Mouse (Mus musculus) lung, postnatal 14 days (tissue): ENCODE data around the gene Tpsg1.

ENCODE experiments used
- DNase-seq: peaks from one replicate; pipeline ENCODE4 v3.0.0; 2021

Tpsg1 gene

GRCm38 (mm10) chr17:25368973-25369372 is at the start of gene Tpsg1:
Gene Tpsg1 (plus strand): TSS chr17:25369273.
- no peak for DNase-seq

GRCm38 (mm10) chr17:25320819-25321218 is 48.3 kb upstream of the Tpsg1 start:
- DNase-seq, result no peak

- DNase-seq, result no peak
Measured at GRCm38 (mm10) chr17:25322930-25323329, 46.1 kb upstream of the Tpsg1 start.

GRCm38 (mm10) chr17:25332321-25332720 is 36.8 kb upstream of the Tpsg1 start:
- no peak for DNase-seq

GRCm38 (mm10) chr17:25333943-25334342 is 35.1 kb upstream of the Tpsg1 start:
- peak; percentile 51 for DNase-seq

- DNase-seq, result no peak
Measured at GRCm38 (mm10) chr17:25338218-25338617, 30.9 kb upstream of the Tpsg1 start.

GRCm38 (mm10) chr17:25340003-25340402 is 29.1 kb upstream of the Tpsg1 start:
- no peak for DNase-seq

- DNase-seq, result no peak
Measured at GRCm38 (mm10) chr17:25341490-25341889, 27.6 kb upstream of the Tpsg1 start.

- no peak for DNase-seq
Measured at GRCm38 (mm10) chr17:25345462-25345861, 23.6 kb upstream of the Tpsg1 start, which contains the start of gene Tpsab1. Gene Tpsab1 (minus strand): TSS chr17:25345562.

GRCm38 (mm10) chr17:25361291-25361690 is 7.8 kb upstream of the Tpsg1 start:
- no peak for DNase-seq

GRCm38 (mm10) chr17:25363726-25364125 is 5.3 kb upstream of the Tpsg1 start:
- peak; percentile 25 for DNase-seq

GRCm38 (mm10) chr17:25366005-25366404 is 3.1 kb upstream of the Tpsg1 start, which contains the start of gene Tpsb2:
Gene Tpsb2 (plus strand): TSS chr17:25366305.
- DNase-seq, result no peak

- no peak for DNase-seq
Measured at GRCm38 (mm10) chr17:25372491-25372890, 3.4 kb downstream of the Tpsg1 start.

GRCm38 (mm10) chr17:25374011-25374410 is 4.9 kb downstream of the Tpsg1 start:
- peak; percentile 44 for DNase-seq

GRCm38 (mm10) chr17:25394526-25394925 is 25.5 kb downstream of the Tpsg1 start:
- DNase-seq, result no peak

- peak; percentile 84 for DNase-seq
Measured at GRCm38 (mm10) chr17:25397804-25398519, 28.9 kb downstream of the Tpsg1 start.

- no peak for DNase-seq
Measured at GRCm38 (mm10) chr17:25398520-25398838, 29.4 kb downstream of the Tpsg1 start.

GRCm38 (mm10) chr17:25400443-25400842 is 31.4 kb downstream of the Tpsg1 start:
- peak; percentile 64 for DNase-seq

- no peak for DNase-seq
Measured at GRCm38 (mm10) chr17:25401491-25401890, 32.4 kb downstream of the Tpsg1 start.

- no peak for DNase-seq
Measured at GRCm38 (mm10) chr17:25402224-25402623, 33.2 kb downstream of the Tpsg1 start.

GRCm38 (mm10) chr17:25404190-25404589 is 35.1 kb downstream of the Tpsg1 start:
- no peak for DNase-seq

GRCm38 (mm10) chr17:25405224-25405895 is 36.3 kb downstream of the Tpsg1 start:
- DNase-seq, result no peak

- DNase-seq, result no peak
Measured at GRCm38 (mm10) chr17:25406011-25406441, 37.0 kb downstream of the Tpsg1 start.

- DNase-seq, result no peak
Measured at GRCm38 (mm10) chr17:25407352-25407751, 38.3 kb downstream of the Tpsg1 start.
